Mouse (Mus musculus): ENCODE results near the gene Selenof. TPM values are rescaled to one million over a fixed set of nuclear protein-coding genes. Genes with fewer than 3 reads are reported as not detected.

Selenof gene
- 560 and 579 TPM in 2 replicates for polyA plus RNA-seq (2015; fragmentation: Nextera tagmentation; extraction: Ambion mirVana)

DNA sequence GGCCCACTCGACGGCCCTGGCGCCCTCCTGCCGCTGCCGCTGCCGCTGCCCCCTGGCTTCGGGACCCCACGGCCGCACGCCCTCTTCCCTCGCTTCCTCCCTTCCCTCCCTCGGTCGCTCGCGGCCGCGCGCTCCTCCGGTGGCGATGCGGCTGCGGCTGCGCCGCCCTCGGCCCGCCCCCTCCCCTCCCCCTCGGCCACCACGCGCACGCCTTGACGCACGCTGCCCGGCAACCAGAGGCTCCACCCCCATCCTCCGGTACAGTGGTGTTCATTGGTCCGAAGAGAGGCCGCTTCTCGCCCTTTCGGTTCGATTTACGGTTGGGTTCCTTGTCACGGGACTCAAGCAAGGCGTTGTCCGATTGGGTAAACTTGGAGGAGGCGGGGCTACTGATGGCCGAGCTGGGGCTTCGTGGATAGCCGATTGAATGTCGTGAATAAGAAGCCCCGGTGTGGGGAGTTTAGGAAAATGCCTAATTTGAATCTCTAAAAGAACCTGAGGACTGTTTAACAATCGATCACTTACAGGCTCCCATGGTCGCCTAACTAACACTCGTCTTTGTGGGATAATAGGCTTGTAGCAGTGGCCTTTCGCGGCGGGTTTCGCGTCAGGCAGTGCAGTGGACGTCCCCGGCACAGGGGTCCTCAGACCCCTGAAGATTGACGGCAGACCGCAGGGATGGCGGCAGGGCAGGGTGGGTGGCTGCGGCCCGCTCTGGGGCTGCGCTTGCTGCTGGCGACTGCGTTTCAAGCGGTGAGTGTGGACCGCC, at the start of gene Selenof, which contains the start of gene Hs2st1:
Gene Selenof (plus strand): TSS at position 258 of the 769 bp plus-strand sequence.
Gene Hs2st1 (minus strand): TSS at position 135 of the 769 bp plus-strand sequence.
- peak; percentile 98 for ATAC-seq
- under 1% methylated on average over 60 of the region's 69 CpGs for WGBS

DNA sequence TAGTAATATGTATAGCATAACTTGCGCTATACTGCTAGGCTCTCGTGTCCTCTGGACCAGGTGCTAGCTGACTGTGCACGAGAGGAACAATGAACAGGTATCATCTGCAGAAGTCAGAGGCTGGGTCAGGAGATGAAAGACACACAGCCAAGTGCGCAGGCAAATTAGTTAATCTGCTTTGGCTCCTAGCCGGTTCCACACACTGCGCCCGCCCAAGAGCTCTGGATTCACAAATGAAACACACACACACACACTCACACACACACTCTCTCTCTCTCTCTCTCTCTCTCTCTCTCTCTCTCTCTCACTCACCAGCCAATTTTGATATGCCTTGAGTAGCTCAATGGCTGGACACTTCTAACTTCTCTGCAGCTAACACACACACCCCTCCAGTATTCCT, 42.2 kb upstream of the Selenof start:
- no peak overlapping the region for H3K4me2 ChIP-seq
- H3K36me3 ChIP-seq (ENCODE audit: poor library complexity, severe bottlenecking): 0 out of 2 replicates have a peak, but pooled peaks cover 2% of the 10 kb centered on the region
- no peaks in the 10 kb centered on the region for H3K27me3 ChIP-seq
- peaks cover 40% of the 10 kb centered on the region for H3K4me1 ChIP-seq
- no peak overlapping the region for H3K27ac ChIP-seq
- H3K9ac ChIP-seq: no peak overlapping the region
- no peak for ATAC-seq
- H3K9me3 ChIP-seq (replicated peaks): no peaks in the 10 kb centered on the region
- no peak overlapping the region for H3K4me3 ChIP-seq
- 84% methylated on average over 7 of the region's 7 CpGs for WGBS

More for the DNA sequence above, at the start of gene Selenof, which contains the start of gene Hs2st1:
- peaks cover 58% of the 10 kb centered on the region for H3K4me1 ChIP-seq
- no peaks in the 10 kb centered on the region for H3K9me3 ChIP-seq (replicated peaks)
- H3K4me3 ChIP-seq: peak within 1 kb of the TSS; percentile 92
- H3K36me3 ChIP-seq (ENCODE audit: poor library complexity, severe bottlenecking): peaks cover 14% of the 10 kb centered on the region
- peak within 1 kb of the TSS; percentile 86 for H3K4me2 ChIP-seq
- H3K27me3 ChIP-seq: no peaks in the 10 kb centered on the region
- peak within 1 kb of the TSS; percentile 94 for H3K27ac ChIP-seq
- H3K9ac ChIP-seq: peak within 1 kb of the TSS; percentile 97

- H3K9ac ChIP-seq: no peak overlapping the region
- peaks cover 61% of the 10 kb centered on the region for H3K4me1 ChIP-seq
- whole genome bisulfite sequencing: 36% methylated on average over 5 of the region's 5 CpGs
- no peaks in the 10 kb centered on the region for H3K36me3 ChIP-seq (ENCODE audit: poor library complexity, severe bottlenecking)
- H3K27me3 ChIP-seq: no peaks in the 10 kb centered on the region
- ATAC-seq: peak; percentile 59
- no peak overlapping the region for H3K4me2 ChIP-seq
- H3K9me3 ChIP-seq (replicated peaks): no peaks in the 10 kb centered on the region
- H3K4me3 ChIP-seq: no peak overlapping the region
- peak overlapping the region; percentile 48; the same call in 1 of the 2 replicates for H3K27ac ChIP-seq
These were observed 39.1 kb upstream of the Selenof start for GRCm38 (mm10) chr3:144531023-144531422.

- peaks cover 60% of the 10 kb centered on the region for H3K4me1 ChIP-seq
- no peaks in the 10 kb centered on the region for H3K9me3 ChIP-seq (replicated peaks)
- H3K36me3 ChIP-seq (ENCODE audit: poor library complexity, severe bottlenecking): no peaks in the 10 kb centered on the region
- no peak overlapping the region for H3K27ac ChIP-seq
- no peaks in the 10 kb centered on the region for H3K27me3 ChIP-seq
- no peak overlapping the region for H3K4me3 ChIP-seq
- no peak overlapping the region for H3K4me2 ChIP-seq
- WGBS: 94% methylated on average over 4 of the region's 4 CpGs
- no peak for ATAC-seq
- H3K9ac ChIP-seq: no peak overlapping the region
These were observed 35.0 kb upstream of the Selenof start for GRCm38 (mm10) chr3:144535056-144535455.

GRCm38 (mm10) chr3:144537078-144537855, 32.8 kb upstream of the Selenof start:
- Histone ChIP-seq H3K9me3 (replicated peaks) (no peaks in the 10 kb centered on the region), H3K9ac (no peak overlapping the region), H3K27ac (no peak overlapping the region), H3K4me2 (no peak overlapping the region), H3K36me3 (ENCODE audit: poor library complexity, severe bottlenecking) (no peaks in the 10 kb centered on the region), H3K4me1 (peaks cover 57% of the 10 kb centered on the region), H3K4me3 (no peak overlapping the region), H3K27me3 (no peaks in the 10 kb centered on the region)
- ATAC-seq: peak; percentile 44; the same call in 1 of the 2 replicates
- 82% methylated on average over 7 of the region's 7 CpGs for WGBS

DNA sequence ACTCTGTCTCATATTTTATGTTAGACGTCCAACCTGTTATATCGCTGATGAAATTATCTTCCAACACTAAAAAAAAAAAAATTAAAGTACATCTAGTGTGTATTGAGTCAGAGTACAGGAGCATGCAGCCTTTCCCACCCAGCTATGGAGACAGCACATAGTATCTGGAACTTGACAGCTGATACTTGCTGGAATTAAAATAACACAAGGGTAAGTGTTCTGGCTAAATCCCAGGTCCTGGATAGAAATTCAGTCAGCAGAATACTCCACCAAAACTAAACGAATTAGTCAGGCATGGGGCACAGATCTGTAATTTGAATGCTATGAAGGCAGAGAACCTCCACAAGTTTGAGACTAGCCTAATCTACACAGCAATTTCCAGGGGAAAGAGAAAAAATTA, 31.1 kb upstream of the Selenof start:
- Histone ChIP-seq H3K9me3 (replicated peaks) (no peaks in the 10 kb centered on the region), H3K4me2 (no peak overlapping the region), H3K27me3 (no peaks in the 10 kb centered on the region), H3K27ac (no peak overlapping the region), H3K4me3 (no peak overlapping the region), H3K4me1 (peaks cover 47% of the 10 kb centered on the region), H3K36me3 (ENCODE audit: poor library complexity, severe bottlenecking) (no peaks in the 10 kb centered on the region), H3K9ac (no peak overlapping the region)
- WGBS: 79% methylated on average over 3 of the region's 3 CpGs
- no peak for ATAC-seq

- WGBS: 89% methylated on average over 3 of the region's 3 CpGs
These were observed 29.3 kb upstream of the Selenof start for GRCm38 (mm10) chr3:144540805-144541204.

GRCm38 (mm10) chr3:144541906-144542438, 28.1 kb upstream of the Selenof start:
- no peak overlapping the region for H3K4me3 ChIP-seq
- no peaks in the 10 kb centered on the region for H3K27me3 ChIP-seq
- no peaks in the 10 kb centered on the region for H3K9me3 ChIP-seq (replicated peaks)
- WGBS: 76% methylated on average over 6 of the region's 6 CpGs
- no peak overlapping the region for H3K4me2 ChIP-seq
- ATAC-seq: no peak
- no peak overlapping the region for H3K9ac ChIP-seq
- peaks cover 55% of the 10 kb centered on the region for H3K4me1 ChIP-seq
- no peaks in the 10 kb centered on the region for H3K36me3 ChIP-seq (ENCODE audit: poor library complexity, severe bottlenecking)
- no peak overlapping the region for H3K27ac ChIP-seq

More at GRCm38 (mm10) chr3:144540805-144541204, 29.3 kb upstream of the Selenof start:
- Histone ChIP-seq H3K36me3 (ENCODE audit: poor library complexity, severe bottlenecking) (no peaks in the 10 kb centered on the region), H3K9me3 (replicated peaks) (no peaks in the 10 kb centered on the region), H3K4me3 (no peak overlapping the region), H3K4me2 (no peak overlapping the region), H3K27ac (no peak overlapping the region), H3K4me1 (peaks cover 45% of the 10 kb centered on the region), H3K27me3 (no peaks in the 10 kb centered on the region), H3K9ac (no peak overlapping the region)
- no peak for ATAC-seq

DNA sequence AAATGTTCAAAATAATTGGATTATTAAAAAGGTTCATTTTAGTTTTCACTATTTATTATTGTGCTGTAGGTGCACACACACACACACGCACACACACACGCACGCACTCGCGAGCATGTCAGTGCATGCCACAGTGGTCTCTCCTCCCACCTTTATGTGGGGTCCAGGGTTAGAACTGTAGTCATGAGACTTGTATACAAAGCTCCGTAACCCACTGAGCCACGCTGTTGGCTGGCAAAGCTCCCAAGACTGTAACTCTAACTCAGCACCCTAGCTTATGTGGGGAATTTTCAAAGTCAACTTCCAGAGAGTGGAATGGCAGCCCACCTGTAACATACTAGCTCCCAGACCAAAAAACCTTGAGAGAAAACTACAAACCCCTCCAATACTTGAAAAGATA, 25.0 kb upstream of the Selenof start:
- ATAC-seq: 0 out of 2 replicates have a peak, but pooled peaks have one; percentile 37
- no peaks in the 10 kb centered on the region for H3K9me3 ChIP-seq (replicated peaks)

DNA sequence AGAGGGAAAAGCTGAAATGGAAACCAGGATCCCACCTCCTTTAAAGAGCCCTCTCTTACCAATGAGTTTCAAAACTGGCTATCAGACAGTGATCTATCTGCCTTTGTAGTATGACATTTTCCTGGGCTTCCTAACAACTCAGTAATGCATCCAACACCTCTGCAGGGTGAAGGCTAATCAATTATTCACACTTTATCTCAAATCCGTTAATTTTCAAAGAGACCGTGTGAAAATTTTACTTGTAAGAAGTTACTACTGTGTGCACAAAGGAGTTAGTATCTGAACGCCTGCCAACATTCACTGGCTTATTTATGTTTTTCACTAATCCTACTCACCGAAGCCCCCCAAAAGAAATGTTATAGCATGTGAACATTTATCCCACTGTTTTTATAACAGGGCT, 24.3 kb upstream of the Selenof start:
- Histone ChIP-seq H3K4me1 (peaks cover 57% of the 10 kb centered on the region), H3K27me3 (no peaks in the 10 kb centered on the region), H3K9ac (no peak overlapping the region), H3K9me3 (replicated peaks) (no peaks in the 10 kb centered on the region), H3K36me3 (ENCODE audit: poor library complexity, severe bottlenecking) (no peaks in the 10 kb centered on the region), H3K27ac (peak overlapping the region; percentile 68), H3K4me3 (no peak overlapping the region), H3K4me2 (peak overlapping the region; percentile 30)
- 9% methylated on average over 4 of the region's 4 CpGs for WGBS
- peak; percentile 57 for ATAC-seq

More for the DNA sequence above, 25.0 kb upstream of the Selenof start:
- Histone ChIP-seq H3K4me2 (no peak overlapping the region), H3K9ac (no peak overlapping the region), H3K4me3 (no peak overlapping the region), H3K27me3 (no peaks in the 10 kb centered on the region), H3K36me3 (ENCODE audit: poor library complexity, severe bottlenecking) (no peaks in the 10 kb centered on the region), H3K4me1 (peaks cover 53% of the 10 kb centered on the region), H3K27ac (peak overlapping the region; percentile 68)
- WGBS: 55% methylated on average over 7 of the region's 7 CpGs

GRCm38 (mm10) chr3:144546490-144546889, 23.6 kb upstream of the Selenof start:
- Histone ChIP-seq H3K4me1 (peaks cover 57% of the 10 kb centered on the region), H3K9me3 (replicated peaks) (no peaks in the 10 kb centered on the region), H3K4me3 (no peak overlapping the region), H3K9ac (no peak overlapping the region), H3K27me3 (no peaks in the 10 kb centered on the region), H3K4me2 (peak overlapping the region; percentile 33), H3K27ac (peak overlapping the region; percentile 76), H3K36me3 (ENCODE audit: poor library complexity, severe bottlenecking) (no peaks in the 10 kb centered on the region)
- 18% methylated on average over 4 of the region's 4 CpGs for WGBS
- ATAC-seq: peak; percentile 63
